19 mouse cellular contexts compared by ENCODE assay signal in genomic region chr12:85510013-85510412, GRCm38 (mm10). TPM values are rescaled to one million over a fixed set of nuclear protein-coding genes. Genes with fewer than 3 reads are reported as not detected.
DNase-seq lines count a peak whose midpoint lies in the region; TF ChIP-seq lines count a peak whose summit lies in the region.
"Had no signal": no experiment of that assay in that cellular context is flagged by ENCODE, and none has a peak within 500 bp of the region (broad histone marks: within the 10 kb centered on the region; RNA-seq: fewer than 3 reads in every experiment).

No protein-coding gene starts in this region.

- no peak overlapping the region for H3K4me3 ChIP-seq in MEL (ENCODE audit: control insufficient read depth in 1 of 2, insufficient read depth in 1 of 2, low read depth in 2 of 2, low read length in 2 of 2)
- H3K4me3 ChIP-seq in heart, adult 2 months, result no peak overlapping the region
- H3K4me3 ChIP-seq: embryonic facial prominence, embryonic 10.5 days; embryonic facial prominence, embryonic 12.5 days; forebrain, embryonic 13.5 days; forebrain, embryonic 15.5 days had no signal

- H3K79me2 ChIP-seq in MEL (ENCODE audit: control insufficient read depth, insufficient read depth, low read length, poor library complexity), result no peaks in the 10 kb centered on the region
- no peaks in the 10 kb centered on the region for H3K79me2 ChIP-seq in heart, adult 2 months (replicated peaks; ENCODE audit: control insufficient read depth, insufficient read depth, low read length)

- H3K9ac ChIP-seq in MEL (ENCODE audit: control insufficient read depth, low read depth, low read length, poor library complexity, severe bottlenecking), result no peak overlapping the region
- no peak overlapping the region for H3K9ac ChIP-seq in heart, adult 2 months (ENCODE audit: low read depth, low read length)
- H3K9ac ChIP-seq: embryonic facial prominence, embryonic 12.5 days; forebrain, embryonic 13.5 days; forebrain, embryonic 15.5 days; forebrain, postnatal 0 days had no signal

- peak; percentile 32 for DNase-seq in 416B (ENCODE audit: low read depth)
- peak; percentile 20 for DNase-seq in MEL (ENCODE audit: low read depth, low spot score)
- DNase-seq in ZHBTc4 (ENCODE audit: low read depth, low spot score), result peak; percentile 68
- no peak for DNase-seq in layer of hippocampus, adult 8-10 months (ENCODE audit: low spot score in 2 of 2)
- no peak for DNase-seq in heart, adult 2 months
- DNase-seq: adrenal gland, adult 2 months; adrenal gland, postnatal 10 days; adrenal gland, postnatal 36 days; cerebellum, adult 11-12 months; cerebellum, adult 2 months; cerebellum, adult 9-10 months; cerebellum, postnatal 10 days; cerebellum, postnatal 25 days; forebrain, postnatal 0 days had no signal

- TF ChIP-seq CTCF in MEL (IDR thresholded peaks at IDR 0.05 in 2 of 3, conservative IDR thresholded peaks at IDR 0.05 in 1 of 3; ENCODE audit: control insufficient read depth in 1 of 3, insufficient read depth in 1 of 3, low read depth in 2 of 3, low read length in 3 of 3, poor library complexity in 1 of 3, severe bottlenecking in 1 of 3), result no peak
- no peak for TF ChIP-seq CTCF in heart, adult 2 months (IDR thresholded peaks at IDR 0.05)

- no peak for TF ChIP-seq RAD21 in MEL (IDR thresholded peaks at IDR 0.05; ENCODE audit: low read depth, low read length)

- intact Hi-C loops in heart, adult 2 months (cut with DNase I), result loop anchor here (10.0 kb wide), 1 partner anchor 305 kb away; no protein-coding TSS in a partner anchor

- TF ChIP-seq EP300 in MEL (IDR thresholded peaks at IDR 0.05; ENCODE audit: low read depth in 1 of 2, low read length in 2 of 2), result no peak
- TF ChIP-seq EP300 in heart, adult 2 months (IDR thresholded peaks at IDR 0.05; ENCODE audit: insufficient read depth, low read depth, low read length), result no peak

- H3K9me3 ChIP-seq in MEL (replicated peaks; ENCODE audit: insufficient read depth, low read length), result no peaks in the 10 kb centered on the region
- H3K9me3 ChIP-seq: forebrain, embryonic 13.5 days; forebrain, embryonic 15.5 days had no signal

- H3K36me3 ChIP-seq in MEL (ENCODE audit: control insufficient read depth in 1 of 2, insufficient read depth in 2 of 2, low read length in 2 of 2), result no peaks in the 10 kb centered on the region
- H3K36me3 ChIP-seq in heart, adult 2 months (ENCODE audit: control insufficient read depth, insufficient read depth, low read length), result no peaks in the 10 kb centered on the region
- H3K36me3 ChIP-seq: embryonic facial prominence, embryonic 10.5 days; embryonic facial prominence, embryonic 12.5 days; forebrain, embryonic 15.5 days; G1E had no signal

- H3K4me1 ChIP-seq in MEL (ENCODE audit: control insufficient read depth in 1 of 2, insufficient read depth in 2 of 2, low read length in 2 of 2), result no peaks in the 10 kb centered on the region
- H3K4me1 ChIP-seq in heart, adult 2 months (ENCODE audit: control insufficient read depth, insufficient read depth, low read length), result no peaks in the 10 kb centered on the region
- H3K4me1 ChIP-seq: embryonic facial prominence, embryonic 12.5 days; forebrain, embryonic 13.5 days; forebrain, embryonic 15.5 days had no signal

- H3K27me3 ChIP-seq in MEL (ENCODE audit: control insufficient read depth in 1 of 2, insufficient read depth in 2 of 2, low read length in 2 of 2), result no peaks in the 10 kb centered on the region; a peak in 1 of 4 replicates
- H3K27me3 ChIP-seq in heart, adult 2 months (ENCODE audit: control insufficient read depth, insufficient read depth, low read length), result no peaks in the 10 kb centered on the region
- H3K27me3 ChIP-seq: embryonic facial prominence, embryonic 12.5 days; forebrain, embryonic 13.5 days; forebrain, embryonic 15.5 days had no signal

- no peak overlapping the region for H3K27ac ChIP-seq in MEL (ENCODE audit: control insufficient read depth, low read depth, low read length)
- H3K27ac ChIP-seq in heart, adult 2 months, result no peak overlapping the region
- H3K27ac ChIP-seq: embryonic facial prominence, embryonic 10.5 days; embryonic facial prominence, embryonic 12.5 days; forebrain, embryonic 13.5 days; forebrain, embryonic 15.5 days had no signal

- no peak for TF ChIP-seq POLR2A in MEL (IDR thresholded peaks at IDR 0.05; ENCODE audit: control insufficient read depth in 1 of 2, insufficient read depth in 1 of 2, low read depth in 1 of 2, low read length in 2 of 2, poor library complexity in 1 of 2)
- TF ChIP-seq POLR2A in heart, adult 2 months (IDR thresholded peaks at IDR 0.05; ENCODE audit: insufficient read depth, low read depth, low read length), result no peak

- 98% methylated on average over 2 of the region's 2 CpGs for WGBS in heart, adult 2 months

TF ChIP-seq in MEL, 35 proteins besides CTCF, POLR2A, EP300 and RAD21:
- TF ChIP-seq GABPA (IDR thresholded peaks at IDR 0.05; ENCODE audit: low read depth, low read length) (no peak), CHD2 (IDR thresholded peaks at IDR 0.05; ENCODE audit: low read length) (no peak), TCF12 (IDR thresholded peaks at IDR 0.05; ENCODE audit: low read depth, low read length) (no peak), POLR2AphosphoS5 (IDR thresholded peaks at IDR 0.05; ENCODE audit: borderline replicate concordance, low read depth, low read length) (no peak), ZC3H11A (IDR thresholded peaks at IDR 0.05; ENCODE audit: low read depth, low read length) (no peak), MXI1 (IDR thresholded peaks at IDR 0.05; ENCODE audit: low read depth, low read length) (no peak), KAT2A (conservative IDR thresholded peaks at IDR 0.05; ENCODE audit: low read depth, low read length) (no peak), ETS1 (IDR thresholded peaks at IDR 0.05; ENCODE audit: low read depth, low read length) (no peak), TAL1 (IDR thresholded peaks at IDR 0.05; ENCODE audit: low read length) (no peak), TBP (IDR thresholded peaks at IDR 0.05; ENCODE audit: low read depth, low read length) (no peak), E2F4 (IDR thresholded peaks at IDR 0.05; ENCODE audit: borderline replicate concordance, low read depth, low read length) (no peak), GATA1 (IDR thresholded peaks at IDR 0.05; ENCODE audit: low read depth, low read length) (no peak), UBTF (IDR thresholded peaks at IDR 0.05; ENCODE audit: borderline replicate concordance, insufficient read depth, low read depth, low read length) (no peak), NRF1 (IDR thresholded peaks at IDR 0.05; ENCODE audit: insufficient read depth, low read depth, low read length, poor library complexity, severe bottlenecking) (no peak), SMC3 (IDR thresholded peaks at IDR 0.05; ENCODE audit: low read depth, low read length) (no peak)

RNA-seq across cellular contexts. Expression of gene Fos, which starts 36.3 kb away (rescaled TPM):
- 0.56 and 1.4 TPM in 2 replicates for total RNA-seq in MEL (2012; rRNA removed)
- under 1 TPM in 1 of 2 experiments, not detected in 1; 0.81 TPM for polyA plus RNA-seq in MEL (2012; ENCODE audit: insufficient read depth in 1 of 2, insufficient read length in 2 of 2, low read depth in 1 of 2, low replicate concordance in 2 of 2, missing spikeins in 1 of 2)
- total RNA-seq in layer of hippocampus, adult 8-10 months (2022), result 10 to 100 TPM; 14.4 to 24.7 (median 21.0) TPM
- 1 to 10 TPM; 3.0 to 5.7 TPM for total RNA-seq in heart, adult 2 months (2021)
- polyA plus RNA-seq in heart, adult 2 months (2012; rRNA removed), result 9.1 and 12.6 TPM in 2 replicates

Comparison
In these comparisons a context has a peak if more than half of its experiments do, and no peak if none do; other contexts are left out.
1. DNase-seq: peak in 416B (single experiment), MEL (single experiment) and ZHBTc4 (single experiment); none in layer of hippocampus, adult 8-10 months (0 of 2) and heart, adult 2 months (0 of 2).